Mouse (Mus musculus) liver, adult 2 months (tissue): ENCODE measurements around the gene Cacna2d1. TPM values are rescaled to one million over a fixed set of nuclear protein-coding genes. Genes with fewer than 3 reads are reported as not detected.

Source experiments
- DNase-seq: peaks from one replicate; pipeline ENCODE4 v3.0.0-alpha.2; 2011; ENCODE audit warnings: low read depth, low spot score; ENCODE audit errors: extremely low read depth
- H3K27ac ChIP-seq: fragments of 200-500 bp; replicated peaks from 2 replicates; pipeline ENCODE4 v1.5.1; 2012; ENCODE audit warnings: low read depth, mild to moderate bottlenecking, control low read depth, inconsistent platforms, low read length; ENCODE audit not compliant: insufficient read depth
- H3K27me3 ChIP-seq: fragments of 200-500 bp; 2 replicates; pipeline ENCODE4 v1.6.1; 2012; ENCODE audit warnings: mild to moderate bottlenecking, moderate library complexity, low read length, inconsistent platforms; ENCODE audit not compliant: control insufficient read depth, insufficient read depth
- H3K36me3 ChIP-seq: fragments of 200-500 bp; 2 replicates; pipeline ENCODE4 v1.6.1; 2012; ENCODE audit warnings: low read length, inconsistent platforms; ENCODE audit not compliant: control insufficient read depth, insufficient read depth
- H3K4me1 ChIP-seq: fragments of 200-500 bp; 2 replicates; pipeline ENCODE4 v1.6.1; 2011; ENCODE audit warnings: low read length; ENCODE audit not compliant: control insufficient read depth, insufficient read depth
- H3K4me3 ChIP-seq: fragments of 200-500 bp; 2 replicates; pipeline ENCODE4 v1.5.1; 2011; ENCODE audit warnings: low read depth, mild to moderate bottlenecking, control low read depth, low read length, moderate library complexity; ENCODE audit not compliant: insufficient read depth
- H3K79me2 ChIP-seq: fragments of 200-500 bp; 2 replicates; pipeline ENCODE4 v1.6.1; 2012; ENCODE audit warnings: inconsistent platforms, mild to moderate bottlenecking, low read length, moderate library complexity; ENCODE audit not compliant: control insufficient read depth, insufficient read depth
- H3K9ac ChIP-seq: fragments of 200-500 bp; 2 replicates; pipeline ENCODE4 v1.6.1; 2012; ENCODE audit warnings: low read depth, mild to moderate bottlenecking, control low read depth, inconsistent platforms, low read length
- CTCF ChIP-seq: fragments of 200-500 bp; IDR thresholded peaks from 2 replicates; pipeline ENCODE4 v1.5.1; 2011; ENCODE audit warnings: low read depth, low read length, control low read depth
- POLR2A ChIP-seq: fragments of 200-500 bp; IDR thresholded peaks from 2 replicates; pipeline ENCODE4 v1.6.1; 2011; ENCODE audit warnings: low read length, control low read depth; ENCODE audit not compliant: insufficient read depth; ENCODE audit errors: extremely low read depth
- WGBS: fragments of 180-500 bp; shearing (Covaris S2); methylation state at CpG from one replicate; pipeline ENCODE4 v1.1.7; 2018; 5-methylcytosine and 5-hydroxymethylcytosine counted together
- polyA plus RNA-seq: library from polyadenylated mRNA; depleted of rRNA; stranded (reverse); fragments of >200 nt; gene quantifications from 2 replicates; pipeline ENCODE4 v1.2.3, GENCODE M21; 2012
- total RNA-seq: library from RNA; depleted of rRNA; stranded (reverse); fragments of >200 nt; gene quantifications from 2 replicates; pipeline ENCODE4 v1.2.3, GENCODE M21; 2014

The Cacna2d1 gene
- total and polyA plus RNA-seq, 2 experiments = 0.10 to 1.1 TPM

- H3K4me3 ChIP-seq = no peak overlapping the region
- no peaks in the 10 kb centered on the region for H3K4me1 ChIP-seq
- peaks cover 6% of the 10 kb centered on the region; the same call in 1 of the 2 replicates for H3K27me3 ChIP-seq
- H3K79me2 ChIP-seq = no peaks in the 10 kb centered on the region
- H3K27ac ChIP-seq = no peak overlapping the region
- H3K9ac ChIP-seq = no peak overlapping the region
- TF ChIP-seq CTCF = no peak
- TF ChIP-seq POLR2A = no peak
- no peaks in the 10 kb centered on the region for H3K36me3 ChIP-seq
- DNase-seq = no peak
- 17% methylated on average over 6 of the region's 6 CpGs for WGBS
Observed at GRCm38 (mm10) chr5:15933017-15933416, 1.5 kb upstream of the Cacna2d1 start.

- H3K9ac ChIP-seq = no peak overlapping the region
- no peak overlapping the region for H3K27ac ChIP-seq
- H3K27me3 ChIP-seq = peaks cover 6% of the 10 kb centered on the region; the same call in 1 of the 2 replicates
- no peak for TF ChIP-seq POLR2A
- no peak for TF ChIP-seq CTCF
- 11% methylated on average over 17 of the region's 17 CpGs for WGBS
- no peak for DNase-seq
- no peaks in the 10 kb centered on the region for H3K79me2 ChIP-seq
- no peaks in the 10 kb centered on the region for H3K36me3 ChIP-seq
- peak overlapping the region; percentile 13; the same call in 1 of the 2 replicates for H3K4me3 ChIP-seq
- H3K4me1 ChIP-seq = no peaks in the 10 kb centered on the region
Observed at GRCm38 (mm10) chr5:15933581-15934375, 713 bp upstream of the Cacna2d1 start.

GRCm38 (mm10) chr5:15935234-15935728, 790 bp downstream of the Cacna2d1 start:
- no peaks in the 10 kb centered on the region for H3K4me1 ChIP-seq
- TF ChIP-seq CTCF (no peak), POLR2A (no peak)
- H3K4me3 ChIP-seq = peak overlapping the region; percentile 58; the same call in 1 of the 2 replicates
- DNase-seq = no peak
- H3K36me3 ChIP-seq = no peaks in the 10 kb centered on the region
- H3K27ac ChIP-seq = no peak overlapping the region
- H3K79me2 ChIP-seq = no peaks in the 10 kb centered on the region
- 4% methylated on average over 27 of the region's 27 CpGs for WGBS
- H3K27me3 ChIP-seq = peaks cover 6% of the 10 kb centered on the region; the same call in 1 of the 2 replicates
- no peak overlapping the region; the same call in 1 of the 2 replicates for H3K9ac ChIP-seq

GRCm38 (mm10) chr5:15935831-15936710, 1.6 kb downstream of the Cacna2d1 start:
- no peaks in the 10 kb centered on the region for H3K36me3 ChIP-seq
- no peak overlapping the region for H3K9ac ChIP-seq
- no peaks in the 10 kb centered on the region for H3K79me2 ChIP-seq
- TF ChIP-seq CTCF (no peak), POLR2A (no peak)
- no peaks in the 10 kb centered on the region for H3K4me1 ChIP-seq
- H3K27ac ChIP-seq = no peak overlapping the region
- WGBS = 45% methylated on average over 14 of the region's 14 CpGs
- H3K27me3 ChIP-seq = peaks cover 6% of the 10 kb centered on the region; the same call in 1 of the 2 replicates
- H3K4me3 ChIP-seq = no peak overlapping the region
- no peak for DNase-seq

GRCm38 (mm10) chr5:15941191-15941725, 6.8 kb downstream of the Cacna2d1 start:
- Histone ChIP-seq H3K79me2 (no peaks in the 10 kb centered on the region), H3K4me1 (no peaks in the 10 kb centered on the region), H3K4me3 (no peak overlapping the region), H3K36me3 (no peaks in the 10 kb centered on the region), H3K9ac (no peak overlapping the region), H3K27ac (no peak overlapping the region), H3K27me3 (no peaks in the 10 kb centered on the region)
- DNase-seq = no peak
- TF ChIP-seq POLR2A (no peak), CTCF (no peak)
- 68% methylated on average over 6 of the region's 6 CpGs for WGBS
